Comparison of ENCODE assay signal across 12 mouse cellular contexts in genomic region chr4:3228476-3228875, GRCm38 (mm10). TPM values are rescaled to one million over a fixed set of nuclear protein-coding genes. Genes with fewer than 3 reads are reported as not detected.
DNase-seq lines count a peak whose midpoint lies in the region; ATAC-seq and TF ChIP-seq lines count a peak whose summit lies in the region.
"Had no signal": no experiment of that assay in that cellular context is flagged by ENCODE, and none has a peak within 500 bp of the region (broad histone marks: within the 10 kb centered on the region; RNA-seq: fewer than 3 reads in every experiment).

No protein-coding gene starts in this region.

- no peak; the same call in 1 of the 2 replicates for ATAC-seq in liver, embryonic 11.5 days (replicated peaks; ENCODE audit: low FRiP score)
- ATAC-seq in stomach, postnatal 0 days (ENCODE audit: low FRiP score, low TSS enrichment) = peak; percentile 15; the same call in 1 of the 2 replicates

- H3K4me2 ChIP-seq in liver, embryonic 11.5 days = no peak overlapping the region
- H3K4me2 ChIP-seq in stomach, postnatal 0 days (replicated peaks; ENCODE audit: low read depth) = no peak overlapping the region

- no peak overlapping the region for H3K27ac ChIP-seq in liver, embryonic 11.5 days (ENCODE audit: low read depth, low read length)
- H3K27ac ChIP-seq in stomach, postnatal 0 days (replicated peaks) = no peak overlapping the region
- no peak overlapping the region for H3K27ac ChIP-seq in layer of hippocampus, adult 2 months
- H3K27ac ChIP-seq: heart, adult 2 months had no signal

- 66% methylated on average over 4 of the region's 4 CpGs for WGBS in liver, embryonic 11.5 days
- WGBS in stomach, postnatal 0 days = 62% methylated on average over 4 of the region's 4 CpGs

- intact Hi-C loops in heart, postnatal 10 days (cut with DNase I) = no loop called here

- no peaks in the 10 kb centered on the region for H3K27me3 ChIP-seq in liver, embryonic 11.5 days (replicated peaks; ENCODE audit: control insufficient read depth, insufficient read depth, low read length)
- H3K27me3 ChIP-seq in stomach, postnatal 0 days (ENCODE audit: control insufficient read depth, insufficient read depth, low read length) = no peaks in the 10 kb centered on the region

- H3K36me3 ChIP-seq in liver, embryonic 11.5 days (ENCODE audit: control insufficient read depth, insufficient read depth, low read length) = no peaks in the 10 kb centered on the region
- H3K36me3 ChIP-seq in stomach, postnatal 0 days (ENCODE audit: control insufficient read depth, insufficient read depth, low read length) = no peaks in the 10 kb centered on the region

- TF ChIP-seq EP300 in stomach, postnatal 0 days (optimal IDR thresholded peaks at IDR 0.05) = no peak

- no peak overlapping the region for H3K4me3 ChIP-seq in liver, embryonic 11.5 days (ENCODE audit: low read depth, low read length)
- no peak overlapping the region for H3K4me3 ChIP-seq in stomach, postnatal 0 days (ENCODE audit: low read depth, low read length)
- H3K4me3 ChIP-seq in layer of hippocampus, adult 2 months = no peak overlapping the region
- H3K4me3 ChIP-seq: heart, adult 2 months had no signal

- no peaks in the 10 kb centered on the region for H3K4me1 ChIP-seq in liver, embryonic 11.5 days (replicated peaks; ENCODE audit: control insufficient read depth, insufficient read depth, low read length)
- H3K4me1 ChIP-seq in stomach, postnatal 0 days (replicated peaks; ENCODE audit: control insufficient read depth, insufficient read depth) = no peaks in the 10 kb centered on the region

- no peak overlapping the region for H3K9ac ChIP-seq in liver, embryonic 11.5 days (ENCODE audit: low read depth, low read length)
- H3K9ac ChIP-seq in stomach, postnatal 0 days (ENCODE audit: low read length) = no peak overlapping the region

- peaks cover 31% of the 10 kb centered on the region for H3K9me3 ChIP-seq in liver, embryonic 11.5 days (ENCODE audit: control insufficient read depth, low read length)
- peaks cover 4% of the 10 kb centered on the region; the same call in 1 of the 2 replicates for H3K9me3 ChIP-seq in stomach, postnatal 0 days (ENCODE audit: control insufficient read depth, low read length)

- DNase-seq in heart, adult 11 months = peak; percentile 84
- DNase-seq in heart, postnatal 10 days = no peak
- DNase-seq in testis, postnatal 10 days (ENCODE audit: low spot score) = peak; percentile 58
- no peak for DNase-seq in testis, postnatal 14 days (ENCODE audit: low spot score)
- peak; percentile 38 for DNase-seq in liver, embryonic 11.5 days (ENCODE audit: low spot score)
- peak; percentile 34 for DNase-seq in stomach, postnatal 0 days (ENCODE audit: low spot score)
- DNase-seq in layer of hippocampus, adult 2 months (ENCODE audit: low spot score in 2 of 2) = no peak
- no peak for DNase-seq in right cerebral cortex, adult 18-20 months
- DNase-seq: left cerebral cortex, postnatal 4 days; right cerebral cortex, postnatal 14 days; thymus, postnatal 36 days had no signal

- TF ChIP-seq CTCF in stomach, postnatal 0 days (IDR thresholded peaks at IDR 0.05; ENCODE audit: low read depth) = no peak
- no peak for TF ChIP-seq CTCF in layer of hippocampus, adult 2 months (conservative IDR thresholded peaks at IDR 0.05)

RNA-seq across cellular contexts. Expression of gene Vmn1r3, which starts 43.3 kb away (rescaled TPM):
- not detected for total RNA-seq in heart, postnatal 10 days (2021)
- polyA plus RNA-seq in liver, embryonic 11.5 days (2014; fragmentation: Nextera tagmentation; extraction: Ambion mirVana) = not detected in 2 replicates
- polyA plus RNA-seq in stomach, postnatal 0 days (2015; fragmentation: Nextera tagmentation; extraction: Ambion mirVana) = not detected in 2 replicates
- total RNA-seq in layer of hippocampus, adult 2 months (2021) = not detected
- total RNA-seq: heart, adult 2 months; left cerebral cortex, postnatal 4 days had no signal
- polyA plus RNA-seq: heart, adult 2 months had no signal

Comparison
In these comparisons a context has a peak if more than half of its experiments do, and no peak if none do; other contexts are left out.
1. DNase-seq: peak in heart, adult 11 months (single experiment), testis, postnatal 10 days (single experiment), liver, embryonic 11.5 days (single experiment) and stomach, postnatal 0 days (single experiment); none in heart, postnatal 10 days (0 of 2), testis, postnatal 14 days (single experiment), layer of hippocampus, adult 2 months (0 of 2) and right cerebral cortex, adult 18-20 months (single experiment).